Mouse (Mus musculus) stomach, embryonic 14.5 days (tissue): ENCODE results near the gene Ntm. TPM values are rescaled to one million over a fixed set of nuclear protein-coding genes. Genes with fewer than 3 reads are reported as not detected.

ENCODE experiments used
- ATAC-seq: fragments of 200-750 bp; cut with Nextera tagmentation; 2 replicates; pipeline ENCODE4 v1.8.0; 2017; ENCODE audit warnings: low read depth, moderate TSS enrichment; ENCODE audit not compliant: insufficient number of reproducible peaks, insufficient read depth, low FRiP score
- H3K27ac ChIP-seq: fragments of 300-500 bp; sonication (generic); 2 replicates; pipeline ENCODE4 v1.5.1; 2014; ENCODE audit warnings: mild to moderate bottlenecking, low read length, moderate library complexity, mixed read lengths
- H3K27me3 ChIP-seq: fragments of 300-500 bp; sonication (generic); 2 replicates; pipeline ENCODE4 v1.6.1; 2014; ENCODE audit warnings: low read length, control low read depth, mixed read lengths; ENCODE audit not compliant: control insufficient read depth, insufficient read depth
- H3K36me3 ChIP-seq: fragments of 300-500 bp; sonication (generic); 2 replicates; pipeline ENCODE4 v1.6.1; 2014; ENCODE audit warnings: mild to moderate bottlenecking, control low read depth, low read length, moderate library complexity, mixed read lengths; ENCODE audit not compliant: control insufficient read depth, insufficient read depth
- H3K4me1 ChIP-seq: fragments of 300-500 bp; sonication (generic); 2 replicates; pipeline ENCODE4 v1.6.1; 2014; ENCODE audit warnings: low read length, control low read depth, mixed read lengths; ENCODE audit not compliant: control insufficient read depth, insufficient read depth
- H3K4me2 ChIP-seq: fragments of 300-500 bp; sonication (generic); replicated peaks from 2 replicates; pipeline ENCODE4 v1.6.1; 2014; ENCODE audit warnings: low read depth, low read length, control low read depth
- H3K4me3 ChIP-seq: fragments of 300-500 bp; sonication (generic); 2 replicates; pipeline ENCODE4 v1.5.1; 2014; ENCODE audit warnings: low read depth, low read length, control low read depth
- H3K9ac ChIP-seq: fragments of 300-500 bp; sonication (generic); replicated peaks from 2 replicates; pipeline ENCODE4 v1.6.1; 2014; ENCODE audit warnings: low read depth, mild to moderate bottlenecking, control low read depth, low read length, moderate library complexity, mixed read lengths
- H3K9me3 ChIP-seq: fragments of 300-500 bp; sonication (generic); 2 replicates; pipeline ENCODE4 v1.6.1; 2016; ENCODE audit warnings: low read depth, low read length, control low read depth; ENCODE audit not compliant: control insufficient read depth
- WGBS: fragments of 180-500 bp; shearing (Covaris S2); extraction: QIAGEN DNeasy Blood & Tissue Kit; methylation state at CpG from one replicate; pipeline ENCODE4 v1.1.7; 2014; 5-methylcytosine and 5-hydroxymethylcytosine counted together
- polyA plus RNA-seq: library from polyadenylated mRNA; unstranded; fragments of >200 nt; fragmentation: Nextera tagmentation; extraction: Ambion mirVana; gene quantifications from 2 replicates; pipeline ENCODE4 v1.2.1, GENCODE M21; 2014

Ntm gene
- polyA plus RNA-seq, 1 experiment from 2014 or later = 19.7 TPM

DNA sequence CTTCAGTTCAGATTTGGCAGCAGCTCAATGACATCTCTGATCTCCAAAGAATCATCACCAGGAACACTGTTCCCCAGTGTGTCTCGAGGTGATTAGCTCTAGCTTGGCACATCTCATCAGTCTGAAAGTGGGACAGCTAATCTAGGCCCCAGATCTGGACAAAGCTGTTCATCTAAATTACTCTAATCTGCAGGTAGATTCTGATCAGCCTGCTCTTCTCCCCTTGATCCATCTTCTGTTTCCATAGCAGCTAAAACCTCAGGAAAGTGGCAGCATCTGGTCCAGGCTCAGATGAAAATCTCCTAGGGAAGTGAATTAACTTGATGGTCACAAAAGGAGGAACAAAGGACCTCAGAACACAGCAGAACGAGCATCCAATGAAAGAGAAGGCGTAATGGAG, 856.2 kb downstream of the Ntm start:
- Histone ChIP-seq H3K4me1 (no peaks in the 10 kb centered on the region), H3K27me3 (no peaks in the 10 kb centered on the region), H3K4me2 (no peak overlapping the region), H3K4me3 (no peak overlapping the region), H3K36me3 (no peaks in the 10 kb centered on the region), H3K27ac (no peak overlapping the region), H3K9ac (no peak overlapping the region), H3K9me3 (no peaks in the 10 kb centered on the region)
- no peak for ATAC-seq
- 79% methylated on average over 3 of the region's 3 CpGs for WGBS

GRCm38 (mm10) chr9:29104442-29104841, 858.5 kb downstream of the Ntm start:
- H3K4me3 ChIP-seq = no peak overlapping the region
- no peaks in the 10 kb centered on the region for H3K36me3 ChIP-seq
- H3K4me1 ChIP-seq = no peaks in the 10 kb centered on the region
- H3K9ac ChIP-seq = no peak overlapping the region
- no peak for ATAC-seq
- no peak overlapping the region for H3K4me2 ChIP-seq
- H3K9me3 ChIP-seq = no peaks in the 10 kb centered on the region
- WGBS = 88% methylated on average over 5 of the region's 5 CpGs
- H3K27me3 ChIP-seq = no peaks in the 10 kb centered on the region
- H3K27ac ChIP-seq = no peak overlapping the region

GRCm38 (mm10) chr9:29103993-29104392, 858.9 kb downstream of the Ntm start:
- H3K4me2 ChIP-seq = no peak overlapping the region
- H3K27ac ChIP-seq = no peak overlapping the region
- no peak overlapping the region for H3K9ac ChIP-seq
- no peaks in the 10 kb centered on the region for H3K36me3 ChIP-seq
- 61% methylated on average over 6 of the region's 6 CpGs for WGBS
- H3K9me3 ChIP-seq = no peaks in the 10 kb centered on the region
- no peak for ATAC-seq
- H3K4me3 ChIP-seq = no peak overlapping the region
- no peaks in the 10 kb centered on the region for H3K4me1 ChIP-seq
- no peaks in the 10 kb centered on the region for H3K27me3 ChIP-seq

GRCm38 (mm10) chr9:29100624-29101023, 862.3 kb downstream of the Ntm start:
- H3K9me3 ChIP-seq = no peaks in the 10 kb centered on the region
- no peaks in the 10 kb centered on the region for H3K36me3 ChIP-seq
- ATAC-seq = no peak
- H3K4me3 ChIP-seq = no peak overlapping the region
- no peak overlapping the region for H3K9ac ChIP-seq
- H3K27ac ChIP-seq = no peak overlapping the region
- WGBS = 66% methylated on average over 5 of the region's 5 CpGs
- H3K4me2 ChIP-seq = no peak overlapping the region
- no peaks in the 10 kb centered on the region for H3K27me3 ChIP-seq
- no peaks in the 10 kb centered on the region for H3K4me1 ChIP-seq

- H3K4me3 ChIP-seq = no peak overlapping the region
- H3K9ac ChIP-seq = no peak overlapping the region
- no peak for ATAC-seq
- no peaks in the 10 kb centered on the region for H3K4me1 ChIP-seq
- no peaks in the 10 kb centered on the region for H3K36me3 ChIP-seq
- H3K4me2 ChIP-seq = no peak overlapping the region
- no peaks in the 10 kb centered on the region for H3K9me3 ChIP-seq
- no peaks in the 10 kb centered on the region for H3K27me3 ChIP-seq
- no peak overlapping the region for H3K27ac ChIP-seq
These were observed 870.5 kb downstream of the Ntm start for GRCm38 (mm10) chr9:29092443-29092842.

DNA sequence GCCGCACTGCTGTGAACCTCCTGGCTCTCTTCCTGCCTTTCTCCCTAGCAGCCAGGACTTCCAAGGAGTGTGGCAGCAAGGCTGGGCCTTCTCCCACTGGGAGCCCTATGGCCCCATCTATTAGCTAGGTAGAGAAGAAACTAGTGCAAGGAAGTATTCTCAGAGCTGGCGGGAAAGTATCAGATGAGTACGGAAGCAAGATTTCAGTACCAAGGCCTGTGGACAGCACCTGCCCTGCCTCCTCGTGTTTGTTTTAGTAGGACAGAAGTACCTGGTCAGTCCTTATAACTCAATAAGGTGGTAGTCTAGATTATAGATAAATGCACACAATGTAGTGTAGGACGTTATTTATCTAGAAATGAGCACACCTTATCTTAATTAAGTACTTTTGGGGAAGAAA, 874.3 kb downstream of the Ntm start:
- no peak for ATAC-seq
- Histone ChIP-seq H3K27me3 (no peaks in the 10 kb centered on the region), H3K9me3 (no peaks in the 10 kb centered on the region), H3K4me2 (no peak overlapping the region), H3K9ac (no peak overlapping the region), H3K36me3 (no peaks in the 10 kb centered on the region), H3K27ac (no peak overlapping the region), H3K4me3 (no peak overlapping the region), H3K4me1 (no peaks in the 10 kb centered on the region)
- 49% methylated on average over 5 of the region's 5 CpGs for WGBS

DNA sequence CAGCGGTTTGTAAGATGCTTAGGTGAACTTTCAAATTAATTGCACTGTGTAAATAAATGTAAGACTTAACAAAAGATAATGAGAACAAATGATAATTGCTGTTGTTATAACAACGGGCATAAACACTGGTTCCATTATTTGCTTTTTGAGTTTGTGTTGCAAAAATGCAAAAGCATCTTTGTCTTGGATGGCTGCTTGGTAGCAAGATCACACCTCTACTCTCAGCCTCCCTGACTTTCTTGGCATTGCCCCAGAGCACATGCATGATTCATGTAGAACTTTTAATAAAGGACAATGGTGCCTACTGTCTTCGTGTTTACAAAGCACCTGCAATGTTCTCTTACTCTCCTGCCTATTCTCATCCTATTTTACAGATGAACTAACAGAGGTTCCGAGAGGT, 875.3 kb downstream of the Ntm start:
- no peak overlapping the region for H3K4me3 ChIP-seq
- no peaks in the 10 kb centered on the region for H3K4me1 ChIP-seq
- H3K27me3 ChIP-seq = no peaks in the 10 kb centered on the region
- no peaks in the 10 kb centered on the region for H3K36me3 ChIP-seq
- H3K4me2 ChIP-seq = no peak overlapping the region
- 70% methylated on average over 4 of the region's 4 CpGs for WGBS
- no peak overlapping the region for H3K27ac ChIP-seq
- no peaks in the 10 kb centered on the region for H3K9me3 ChIP-seq
- no peak for ATAC-seq
- H3K9ac ChIP-seq = no peak overlapping the region

- no peak overlapping the region for H3K9ac ChIP-seq
- no peak overlapping the region for H3K4me3 ChIP-seq
- H3K4me1 ChIP-seq = no peaks in the 10 kb centered on the region
- no peaks in the 10 kb centered on the region for H3K9me3 ChIP-seq
- H3K27me3 ChIP-seq = no peaks in the 10 kb centered on the region
- H3K36me3 ChIP-seq = no peaks in the 10 kb centered on the region
- H3K4me2 ChIP-seq = no peak overlapping the region
- ATAC-seq = no peak
- no peak overlapping the region for H3K27ac ChIP-seq
These were observed 875.8 kb downstream of the Ntm start for GRCm38 (mm10) chr9:29087171-29087570.

DNA sequence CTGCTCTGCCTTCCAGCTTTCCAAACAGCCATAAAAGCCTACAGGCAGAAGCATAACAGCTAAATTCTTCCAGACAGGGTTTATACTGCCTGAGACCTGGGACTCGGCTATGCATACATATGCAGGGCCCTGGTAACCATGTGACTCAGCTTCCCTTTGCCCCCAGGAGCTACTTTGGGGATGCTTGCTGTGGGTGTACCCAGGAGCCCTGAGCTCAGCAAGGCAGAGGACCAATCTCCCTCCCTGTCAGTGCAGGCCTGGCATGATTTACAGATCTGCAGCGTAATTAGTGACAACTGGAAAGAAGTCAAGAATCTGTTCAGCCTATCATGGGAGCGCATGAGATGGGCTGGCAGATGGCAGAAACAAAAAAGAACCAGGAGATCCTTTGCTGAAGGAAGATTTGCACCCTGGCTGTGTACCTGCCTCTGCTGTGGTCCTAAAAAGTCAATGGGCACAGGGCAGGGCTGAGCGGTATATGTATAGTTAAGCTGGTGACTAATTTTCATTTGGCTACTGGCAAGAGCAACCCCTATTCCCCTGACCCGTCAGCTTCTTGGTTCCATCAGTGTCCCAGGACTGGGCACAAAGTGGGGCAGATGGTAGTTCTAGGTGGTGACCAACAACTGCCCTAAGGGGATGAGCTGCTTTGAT, 886.9 kb downstream of the Ntm start:
- Histone ChIP-seq H3K27ac (no peak overlapping the region), H3K27me3 (no peaks in the 10 kb centered on the region), H3K36me3 (no peaks in the 10 kb centered on the region), H3K9ac (no peak overlapping the region), H3K4me3 (no peak overlapping the region), H3K4me1 (no peaks in the 10 kb centered on the region), H3K4me2 (no peak overlapping the region), H3K9me3 (no peaks in the 10 kb centered on the region)
- no peak for ATAC-seq
- 83% methylated on average over 5 of the region's 5 CpGs for WGBS
